Mouse (Mus musculus): Measurements from ENCODE around the gene Zfp773.

DNA sequence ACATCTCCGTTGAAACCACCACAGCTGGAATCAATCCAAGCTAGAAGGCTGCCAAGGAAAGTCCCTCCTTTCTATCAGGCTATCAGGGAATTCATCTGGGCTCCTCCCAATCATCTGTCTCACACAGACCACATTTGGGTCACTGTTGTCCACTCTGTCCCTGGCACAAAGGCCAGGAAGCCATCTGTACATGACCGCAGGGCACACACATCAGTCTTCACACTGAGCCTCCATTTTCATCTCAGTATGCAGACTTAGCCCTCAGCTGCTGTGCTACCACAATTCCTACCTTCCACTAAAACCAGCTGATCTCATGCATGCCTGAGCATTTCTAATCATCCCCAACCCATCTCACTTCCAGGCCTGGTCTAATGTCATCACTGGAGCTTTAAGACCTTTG, 18.1 kb downstream of the Zfp773 start:
- TF ChIP-seq MAFK (IDR thresholded peaks at IDR 0.05; ENCODE audit: insufficient read depth, low read depth, low read length), result no peak
- TF ChIP-seq HCFC1 (IDR thresholded peaks at IDR 0.05; ENCODE audit: borderline replicate concordance, insufficient read depth, low read length), result no peak
- TF ChIP-seq ZNF384 (IDR thresholded peaks at IDR 0.05; ENCODE audit: low read depth, low read length), result no peak
